In genomic region chr7:25221102-25221883, GRCm38 (mm10) we compare ENCODE assay signal across 8 mouse cellular contexts. TPM values are rescaled to one million over a fixed set of nuclear protein-coding genes. Genes with fewer than 3 reads are reported as not detected.
DNase-seq lines count a peak whose midpoint lies in the region; ATAC-seq lines count a peak whose summit lies in the region.

Zfp526 (plus strand) TSS chr7:25221425.

- H3K27me3 ChIP-seq in forebrain, embryonic 11.5 days (ENCODE audit: control insufficient read depth, insufficient read depth, low read length), result no peaks in the 10 kb centered on the region
- no peaks in the 10 kb centered on the region for H3K27me3 ChIP-seq in heart, embryonic 16.5 days (ENCODE audit: control insufficient read depth, insufficient read depth, low read length)
- H3K27me3 ChIP-seq in liver, embryonic 15.5 days, result no peaks in the 10 kb centered on the region
- H3K27me3 ChIP-seq in neural tube, embryonic 12.5 days (replicated peaks), result no peaks in the 10 kb centered on the region

- H3K9ac ChIP-seq in forebrain, embryonic 11.5 days (ENCODE audit: low read length), result peak within 1 kb of the TSS; percentile 67
- peak within 1 kb of the TSS; percentile 84 for H3K9ac ChIP-seq in heart, embryonic 16.5 days (ENCODE audit: low read length)
- peak within 1 kb of the TSS; percentile 92 for H3K9ac ChIP-seq in liver, embryonic 15.5 days
- H3K9ac ChIP-seq in neural tube, embryonic 12.5 days, result peak within 1 kb of the TSS; percentile 54

- DNase-seq in CD8-positive naive resting alpha-beta T cell, adult 2 months (ENCODE audit: low read depth in 2 of 2, low spot score in 2 of 2), result peak; percentile 92 to 95
- peak; percentile 97 for DNase-seq in c-Kit-positive CD71-negative TER-119-negative erythroid progenitor cells, embryonic 14.5 days (ENCODE audit: low read depth)
- DNase-seq in forebrain, embryonic 11.5 days (ENCODE audit: low spot score), result peak; percentile 98
- peak; percentile 99 for DNase-seq in kidney, postnatal 36 days
- peak; percentile 96 for DNase-seq in telencephalon, adult 2 months (ENCODE audit: low read depth, low spot score)

- peak; percentile 94 for ATAC-seq in forebrain, embryonic 11.5 days (replicated peaks; ENCODE audit: low FRiP score)
- peak; percentile 90 for ATAC-seq in heart, embryonic 16.5 days (replicated peaks; ENCODE audit: extremely low read depth, insufficient read depth, low FRiP score)
- peak; percentile 79 for ATAC-seq in liver, embryonic 15.5 days (ENCODE audit: insufficient read depth)
- ATAC-seq in neural tube, embryonic 12.5 days (ENCODE audit: low FRiP score, low read depth), result peak; percentile 93

- H3K36me3 ChIP-seq in forebrain, embryonic 11.5 days (ENCODE audit: control insufficient read depth, insufficient read depth, low read length), result peaks cover 7% of the 10 kb centered on the region; the same call in 1 of the 2 replicates
- H3K36me3 ChIP-seq in heart, embryonic 16.5 days (ENCODE audit: control insufficient read depth, insufficient read depth), result peaks cover 14% of the 10 kb centered on the region
- peaks cover 56% of the 10 kb centered on the region for H3K36me3 ChIP-seq in liver, embryonic 15.5 days (replicated peaks)
- peaks cover 29% of the 10 kb centered on the region for H3K36me3 ChIP-seq in neural tube, embryonic 12.5 days

- peak within 1 kb of the TSS; percentile 55 for H3K4me3 ChIP-seq in forebrain, embryonic 11.5 days (ENCODE audit: low read depth, low read length)
- peak within 1 kb of the TSS; percentile 83 for H3K4me3 ChIP-seq in heart, embryonic 16.5 days (ENCODE audit: low read length)
- peak within 1 kb of the TSS; percentile 89 for H3K4me3 ChIP-seq in liver, embryonic 15.5 days (replicated peaks)
- H3K4me3 ChIP-seq in neural tube, embryonic 12.5 days, result peak within 1 kb of the TSS; percentile 49

- peak within 1 kb of the TSS; percentile 62 for H3K27ac ChIP-seq in forebrain, embryonic 11.5 days (ENCODE audit: low read depth, low read length)
- H3K27ac ChIP-seq in heart, embryonic 16.5 days (ENCODE audit: low read length), result peak within 1 kb of the TSS; percentile 88
- peak within 1 kb of the TSS; percentile 96 for H3K27ac ChIP-seq in liver, embryonic 15.5 days (replicated peaks)
- peak within 1 kb of the TSS; percentile 4; the same call in 1 of the 2 replicates for H3K27ac ChIP-seq in neural tube, embryonic 12.5 days

- H3K9me3 ChIP-seq in forebrain, embryonic 11.5 days (ENCODE audit: control insufficient read depth, low read length), result no peaks in the 10 kb centered on the region
- H3K9me3 ChIP-seq in heart, embryonic 16.5 days (replicated peaks; ENCODE audit: control insufficient read depth, low read length), result no peaks in the 10 kb centered on the region
- H3K9me3 ChIP-seq in liver, embryonic 15.5 days (replicated peaks), result no peaks in the 10 kb centered on the region
- H3K9me3 ChIP-seq in neural tube, embryonic 12.5 days, result no peaks in the 10 kb centered on the region

- peak within 1 kb of the TSS; percentile 92 for H3K4me2 ChIP-seq in forebrain, embryonic 11.5 days (ENCODE audit: low read depth, low read length, severe bottlenecking)
- H3K4me2 ChIP-seq in heart, embryonic 16.5 days (ENCODE audit: low read depth, low read length), result peak within 1 kb of the TSS; percentile 96
- peak within 1 kb of the TSS; percentile 87 for H3K4me2 ChIP-seq in liver, embryonic 15.5 days
- H3K4me2 ChIP-seq in neural tube, embryonic 12.5 days (replicated peaks), result peak within 1 kb of the TSS; percentile 98

- H3K4me1 ChIP-seq in forebrain, embryonic 11.5 days (replicated peaks; ENCODE audit: control insufficient read depth, insufficient read depth, low read length), result peaks cover 17% of the 10 kb centered on the region
- H3K4me1 ChIP-seq in heart, embryonic 16.5 days (ENCODE audit: control insufficient read depth, insufficient read depth, low read length), result peaks cover 27% of the 10 kb centered on the region
- H3K4me1 ChIP-seq in liver, embryonic 15.5 days (replicated peaks), result peaks cover 54% of the 10 kb centered on the region
- peaks cover 35% of the 10 kb centered on the region for H3K4me1 ChIP-seq in neural tube, embryonic 12.5 days

- WGBS in forebrain, embryonic 11.5 days, result under 1% methylated on average over 45 of the region's 45 CpGs
- 1% methylated on average over 45 of the region's 45 CpGs for WGBS in heart, embryonic 16.5 days
- under 1% methylated on average over 45 of the region's 45 CpGs for WGBS in liver, embryonic 15.5 days (ENCODE audit: insufficient replicate concordance)
- WGBS in neural tube, embryonic 12.5 days, result under 1% methylated on average over 45 of the region's 45 CpGs

RNA-seq across cellular contexts. Expression of gene Zfp526, which starts in this region (rescaled TPM):
- polyA plus RNA-seq in forebrain, embryonic 11.5 days (2014; fragmentation: Nextera tagmentation; extraction: Ambion mirVana), result 3.5 and 3.8 TPM in 2 replicates
- polyA plus RNA-seq in heart, embryonic 16.5 days (2015; fragmentation: Nextera tagmentation; extraction: Ambion mirVana), result 2.2 and 2.3 TPM in 2 replicates
- 1.8 and 2.1 TPM in 2 replicates for polyA plus RNA-seq in liver, embryonic 15.5 days (2015; fragmentation: Nextera tagmentation; extraction: Ambion mirVana)
- polyA plus RNA-seq in neural tube, embryonic 12.5 days (2016; fragmentation: Nextera tagmentation; extraction: Ambion mirVana), result 2.1 and 2.9 TPM in 2 replicates

Comparison
In these comparisons a context has a peak if more than half of its experiments do, and no peak if none do; other contexts are left out.
1. Peak in every context shown above with its lines: DNase-seq, ATAC-seq, H3K4me3 ChIP-seq and H3K27ac ChIP-seq.
2. H3K27ac ChIP-seq: peak in every context shown above with its lines; median percentile 96 in liver, embryonic 15.5 days; 88 in heart, embryonic 16.5 days; 62 in forebrain, embryonic 11.5 days; 4 in neural tube, embryonic 12.5 days.